Mouse (Mus musculus): Measurements from ENCODE around the gene Asnsd1. TPM values are rescaled to one million over a fixed set of nuclear protein-coding genes. Genes with fewer than 3 reads are reported as not detected.

Gene Asnsd1
- polyA plus RNA-seq, 1 experiment from 2014 or later = 86.8 TPM

DNA sequence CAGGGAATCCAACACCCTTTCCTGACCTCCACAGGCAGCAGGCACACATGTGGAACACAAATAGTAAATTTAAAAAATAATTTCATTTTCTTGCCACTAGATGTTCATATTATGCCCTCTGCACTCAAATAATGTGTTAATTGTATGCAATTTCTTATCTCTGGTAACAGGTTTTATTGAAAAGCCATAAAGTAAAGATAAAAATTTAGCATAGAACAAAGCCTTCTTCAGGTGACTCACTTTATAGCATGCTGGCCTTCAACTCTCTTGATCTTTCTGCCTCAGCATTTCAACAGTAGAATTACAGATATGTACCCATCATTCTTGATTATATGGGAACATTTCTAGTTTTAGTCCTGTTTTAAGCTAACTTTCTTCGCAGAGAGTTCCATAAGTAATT, 28.3 kb downstream of the Asnsd1 start:
- Histone ChIP-seq H3K9me3 (replicated peaks) (no peaks in the 10 kb centered on the region), H3K4me3 (no peak overlapping the region), H3K4me1 (no peaks in the 10 kb centered on the region), H3K27ac (no peak overlapping the region), H3K27me3 (ENCODE audit: low read depth, poor library complexity, severe bottlenecking) (no peaks in the 10 kb centered on the region), H3K36me3 (peaks cover 30% of the 10 kb centered on the region)
- WGBS = 88% methylated on average over 1 of the region's 1 CpGs
- DNase-seq (ENCODE audit: low spot score) = no peak

DNA sequence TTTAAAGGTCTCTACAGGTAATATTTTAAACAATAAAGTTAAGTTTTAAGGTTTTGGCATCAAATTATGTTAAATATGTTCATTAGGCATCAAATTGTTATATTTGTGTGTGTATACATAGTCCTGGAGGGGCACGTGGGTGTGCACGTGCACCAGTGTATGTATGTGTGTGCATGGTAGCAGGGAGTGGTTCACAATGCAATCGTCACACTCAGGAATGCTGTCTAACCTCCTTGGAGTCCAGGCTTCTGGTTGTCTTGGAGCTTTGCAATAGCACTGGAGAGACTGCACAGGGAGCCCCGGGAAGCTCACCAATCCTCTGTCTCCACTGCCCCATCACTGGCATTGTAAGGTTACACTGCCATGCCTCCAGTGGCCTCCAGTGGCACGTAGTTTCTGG, 29.3 kb downstream of the Asnsd1 start:
- H3K27ac ChIP-seq = no peak overlapping the region
- peaks cover 36% of the 10 kb centered on the region for H3K36me3 ChIP-seq
- no peaks in the 10 kb centered on the region for H3K9me3 ChIP-seq (replicated peaks)
- no peak overlapping the region for H3K4me3 ChIP-seq
- 94% methylated on average over 5 of the region's 5 CpGs for WGBS
- H3K4me1 ChIP-seq = no peaks in the 10 kb centered on the region
- no peak for DNase-seq (ENCODE audit: low spot score)
- H3K27me3 ChIP-seq (ENCODE audit: low read depth, poor library complexity, severe bottlenecking) = no peaks in the 10 kb centered on the region

DNA sequence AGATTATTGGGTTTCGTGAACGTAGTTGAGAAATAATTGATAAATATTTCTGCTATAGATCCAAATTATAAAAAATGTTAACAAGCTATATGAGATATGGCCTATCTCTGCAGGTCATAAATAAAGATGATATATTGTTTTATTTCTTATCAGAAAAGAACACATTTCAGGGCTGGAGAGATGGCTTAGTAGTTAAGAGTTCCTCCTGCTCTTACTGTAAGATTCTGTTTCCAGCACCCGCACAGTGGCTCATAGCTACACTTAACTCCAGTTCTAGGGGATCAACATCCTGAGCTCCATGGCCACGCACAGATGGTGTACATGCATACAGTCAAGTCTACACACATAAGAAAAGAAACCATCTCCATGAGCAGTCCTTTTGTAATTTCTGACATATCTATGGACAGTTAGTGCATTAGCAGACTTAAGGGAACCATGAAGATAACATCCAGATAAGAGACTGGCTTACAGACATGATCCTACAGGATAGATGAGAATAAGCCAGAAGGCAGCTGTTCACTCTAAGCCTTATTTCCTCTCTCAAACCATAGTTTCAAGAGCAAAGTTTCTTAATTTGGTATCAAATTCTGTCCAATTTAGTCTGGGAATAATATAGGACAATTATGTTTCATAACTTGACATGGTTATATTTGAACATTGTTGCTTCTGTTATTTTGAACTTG, 30.7 kb downstream of the Asnsd1 start:
- Histone ChIP-seq H3K36me3 (peaks cover 50% of the 10 kb centered on the region), H3K4me1 (no peaks in the 10 kb centered on the region), H3K4me3 (no peak overlapping the region), H3K27me3 (ENCODE audit: low read depth, poor library complexity, severe bottlenecking) (no peaks in the 10 kb centered on the region), H3K9me3 (replicated peaks) (no peaks in the 10 kb centered on the region), H3K27ac (no peak overlapping the region)
- WGBS = 97% methylated on average over 4 of the region's 4 CpGs
- DNase-seq (ENCODE audit: low spot score) = no peak

DNA sequence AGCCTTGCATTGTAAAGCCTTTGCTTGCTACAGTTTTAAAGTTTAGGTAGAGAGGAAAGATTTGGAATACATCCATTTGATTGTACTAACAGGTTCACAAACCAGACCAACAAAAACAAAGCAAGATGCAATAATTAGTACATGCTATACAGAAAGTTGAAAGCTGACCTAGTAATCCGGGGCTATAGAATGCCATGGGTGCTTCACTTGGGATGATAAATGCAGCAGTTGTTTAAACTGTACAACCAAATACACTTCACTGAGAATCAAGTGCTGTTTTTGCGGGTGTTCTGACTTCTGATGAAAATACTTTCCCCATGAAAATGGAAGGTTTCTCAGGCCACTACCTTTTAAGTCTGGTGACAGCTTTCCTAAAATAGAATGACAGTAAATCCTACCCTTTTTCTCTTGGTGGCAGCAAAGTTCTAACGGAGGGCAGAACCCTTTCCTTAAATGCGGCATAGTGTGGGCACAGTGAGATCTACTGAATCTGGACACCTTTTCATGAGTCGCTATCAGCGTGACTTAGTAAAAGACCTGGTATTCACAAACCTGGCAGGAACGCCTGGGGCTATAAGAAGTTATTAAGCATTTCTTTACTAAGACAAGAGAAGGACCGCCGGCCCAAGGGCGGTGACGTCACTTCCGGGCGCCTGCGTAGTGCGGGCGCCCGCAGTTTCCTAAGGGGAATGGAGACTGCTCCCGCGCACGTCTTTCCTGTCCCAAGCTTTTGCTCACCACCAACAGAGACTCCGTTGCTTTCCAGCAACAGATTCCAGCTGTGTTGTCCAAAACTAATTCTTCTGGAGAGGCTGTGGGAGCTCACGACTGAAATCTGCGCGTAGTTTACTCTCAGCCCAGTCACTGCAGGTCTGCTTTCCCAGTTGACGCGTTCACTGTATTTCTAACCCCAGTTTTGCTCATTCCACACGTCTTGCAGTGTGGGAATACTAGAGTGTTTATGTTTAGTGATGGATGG, 39.3 kb downstream of the Asnsd1 start, which contains the start of gene Osgepl1:
Gene Osgepl1, plus strand, starts transcription at position 636 of the 979 bp plus-strand sequence.
- no peaks in the 10 kb centered on the region for H3K9me3 ChIP-seq (replicated peaks)
- H3K4me3 ChIP-seq = peak within 1 kb of the TSS; percentile 64
- no peaks in the 10 kb centered on the region for H3K27me3 ChIP-seq (ENCODE audit: low read depth, poor library complexity, severe bottlenecking)
- WGBS = 3% methylated on average over 27 of the region's 27 CpGs
- H3K4me1 ChIP-seq = no peaks in the 10 kb centered on the region
- H3K27ac ChIP-seq = peak within 1 kb of the TSS; percentile 92
- peaks cover 40% of the 10 kb centered on the region for H3K36me3 ChIP-seq
- DNase-seq (ENCODE audit: low spot score) = peak; percentile 89

DNA sequence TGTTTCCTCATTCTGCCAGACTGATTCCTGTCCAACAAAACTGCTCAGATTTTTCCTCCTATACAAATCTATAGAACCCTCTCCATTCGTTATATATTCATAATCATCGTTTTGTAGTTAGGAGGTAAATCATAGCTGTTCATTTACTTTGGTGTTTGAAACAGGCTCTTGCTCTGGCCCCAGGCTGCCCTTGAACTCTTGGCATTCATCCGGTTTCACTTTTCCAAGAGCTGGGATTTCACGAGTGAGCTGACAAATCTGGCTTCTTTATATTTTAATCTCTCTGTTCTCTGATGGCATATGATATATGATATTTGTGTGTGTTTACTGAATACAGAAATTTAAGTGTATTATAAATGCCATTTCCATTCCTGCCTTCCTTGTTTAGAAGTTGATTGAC, 52.0 kb downstream of the Asnsd1 start:
- Histone ChIP-seq H3K9me3 (replicated peaks) (no peaks in the 10 kb centered on the region), H3K4me3 (no peak overlapping the region), H3K4me1 (peaks cover 9% of the 10 kb centered on the region; the same call in 1 of the 2 replicates), H3K36me3 (peaks cover 30% of the 10 kb centered on the region), H3K27ac (no peak overlapping the region), H3K27me3 (ENCODE audit: low read depth, poor library complexity, severe bottlenecking) (no peaks in the 10 kb centered on the region)
- WGBS = 91% methylated on average over 4 of the region's 4 CpGs
- DNase-seq (ENCODE audit: low spot score) = no peak

DNA sequence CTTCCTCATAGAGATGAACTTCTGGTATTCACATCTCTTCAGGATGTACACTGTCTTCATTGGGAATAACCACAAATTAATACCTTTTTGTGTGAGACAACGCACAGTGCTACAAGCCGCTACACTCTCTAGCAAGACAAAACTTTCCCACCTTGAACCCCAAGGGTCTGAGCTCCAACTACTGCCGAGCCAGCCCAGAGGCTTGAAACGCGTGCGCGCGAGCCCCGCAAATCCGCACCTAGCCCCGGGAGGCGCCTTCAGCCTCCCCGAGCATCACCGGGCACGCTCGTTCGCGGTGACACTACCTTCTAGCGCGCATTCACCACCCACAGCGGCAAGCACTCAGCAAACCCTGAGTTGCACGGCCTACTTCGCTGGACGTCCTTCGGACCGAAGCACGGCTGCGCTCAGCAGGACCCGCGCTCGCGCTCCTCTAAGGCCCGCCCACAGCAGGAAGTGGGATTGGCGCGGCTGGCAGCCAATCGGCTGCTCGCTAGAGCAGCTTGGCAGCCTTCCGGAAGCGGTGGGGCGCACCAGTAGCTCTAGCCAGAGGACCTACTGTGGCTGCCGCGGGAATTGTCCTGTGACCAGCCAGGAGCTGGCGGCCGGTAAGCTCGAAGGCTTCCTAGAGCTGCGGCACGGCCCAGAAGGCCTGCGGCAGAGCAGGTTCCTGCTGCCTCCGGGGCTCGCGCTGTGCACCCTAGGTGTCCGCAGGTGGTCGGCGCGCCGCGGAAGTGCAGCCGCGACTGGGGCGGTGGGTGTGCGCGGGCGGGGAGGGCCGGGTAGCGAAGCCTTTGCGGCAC, 55.8 kb downstream of the Asnsd1 start, which contains the start of the genes Pms1, Ormdl1 and Gm28778:
Gene Pms1, minus strand, starts transcription at position 438 of the 803 bp plus-strand sequence.
Gene Ormdl1, plus strand, starts transcription at position 515 of the 803 bp plus-strand sequence.
Gene Gm28778, plus strand, starts transcription at position 531 of the 803 bp plus-strand sequence.
- Histone ChIP-seq H3K4me1 (peaks cover 9% of the 10 kb centered on the region; the same call in 1 of the 2 replicates), H3K36me3 (peaks cover 29% of the 10 kb centered on the region), H3K27me3 (ENCODE audit: low read depth, poor library complexity, severe bottlenecking) (no peaks in the 10 kb centered on the region), H3K4me3 (peak within 1 kb of the TSS; percentile 81), H3K9me3 (replicated peaks) (no peaks in the 10 kb centered on the region), H3K27ac (peak within 1 kb of the TSS; percentile 95)
- DNase-seq (ENCODE audit: low spot score) = peak; percentile 93
- under 1% methylated on average over 66 of the region's 66 CpGs for WGBS

Other genes with a start within 250 kb of the Asnsd1 start
- gene 1700019A02Rik, start 165.1 kb downstream of the Asnsd1 start, polyA plus RNA-seq (2016; fragmentation: Nextera tagmentation; extraction: Ambion mirVana) = not detected in 2 replicates
- gene Pms1, start 55.7 kb downstream of the Asnsd1 start, polyA plus RNA-seq (2016; fragmentation: Nextera tagmentation; extraction: Ambion mirVana) = 25.8 and 30.3 TPM in 2 replicates
- gene Ormdl1, start 55.7 kb downstream of the Asnsd1 start, polyA plus RNA-seq (2016; fragmentation: Nextera tagmentation; extraction: Ambion mirVana) = 64.2 and 66.8 TPM in 2 replicates
- not detected in 2 replicates for gene Gm28778, start 55.6 kb downstream of the Asnsd1 start, polyA plus RNA-seq (2016; fragmentation: Nextera tagmentation; extraction: Ambion mirVana)
- 24.6 and 25.5 TPM in 2 replicates for gene Osgepl1, start 39.1 kb downstream of the Asnsd1 start, polyA plus RNA-seq (2016; fragmentation: Nextera tagmentation; extraction: Ambion mirVana)
- gene Asdurf, start 133 bp downstream of the Asnsd1 start, polyA plus RNA-seq (2016; fragmentation: Nextera tagmentation; extraction: Ambion mirVana) = not detected in 2 replicates
- 0.99 and 1.0 TPM in 2 replicates for gene Gm28551, start 85 bp downstream of the Asnsd1 start, polyA plus RNA-seq (2016; fragmentation: Nextera tagmentation; extraction: Ambion mirVana)